Mouse (Mus musculus): ENCODE measurements around the gene Icam4.

DNA sequence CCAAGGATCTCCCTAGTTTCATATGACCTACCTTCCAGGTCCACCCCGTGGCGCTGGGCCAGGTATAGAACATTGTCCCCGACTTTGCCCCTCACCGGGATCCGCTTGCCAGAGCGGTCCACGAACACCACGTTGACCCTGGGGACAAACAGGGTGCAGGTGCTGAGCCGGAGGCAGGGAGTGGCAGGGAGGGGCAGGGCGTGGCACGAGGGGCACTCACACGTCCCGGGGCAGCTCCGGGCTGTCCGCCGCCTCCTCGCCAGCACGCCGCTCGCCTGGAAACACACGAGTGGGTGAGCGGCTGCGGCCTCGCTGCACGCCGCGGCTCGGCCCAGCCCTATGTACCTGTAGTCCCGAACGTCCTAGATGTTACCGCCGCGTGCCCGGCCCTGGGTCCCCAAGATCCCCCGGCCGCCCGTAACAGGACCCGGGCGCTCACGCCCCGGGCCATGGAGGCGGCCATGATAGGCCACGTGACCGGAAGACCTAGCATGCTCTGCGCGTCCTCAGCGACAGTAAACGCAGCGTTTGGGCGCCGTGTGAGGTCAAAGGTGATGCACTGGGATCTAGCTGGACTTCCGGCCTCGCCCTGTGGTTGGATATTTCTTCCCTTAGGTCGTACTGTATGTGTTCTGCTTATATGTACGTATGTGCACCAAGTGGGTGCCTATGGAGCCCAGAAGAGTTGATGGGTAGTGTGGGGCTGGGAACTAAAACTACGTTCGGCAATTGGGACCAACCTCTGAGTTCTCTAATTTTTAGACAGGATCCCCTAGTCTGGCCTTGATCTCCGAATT, 44.1 kb downstream of the Icam4 start, which contains the start of the genes Gm49373 and Fdx1l:
- TF ChIP-seq TAL1 (IDR thresholded peaks at IDR 0.05; ENCODE audit: low read length) (no peak), GATA1 (IDR thresholded peaks at IDR 0.05; ENCODE audit: low read length) (no peak)
